Mouse (Mus musculus) mouse embryonic stem cell (cell line): ENCODE results near the gene Kdm2a.

Experiments used
- in situ Hi-C, 2 experiments: fragments of 300-500 bp; cut with MboI; formaldehyde crosslinking; loops; 1 replicate in 1 of 2; 3 replicates in 1 of 2; pipeline ENCODE4 v1.14.3; 2019 to 2020; ENCODE audit warnings: low sequenced_read_pairs in 2 of 2, low pct_unique_long_range_greater_than_20kb in 1 of 2, mixed read lengths in 1 of 2; ENCODE audit not compliant: unreplicated experiment in 1 of 2

Kdm2a gene

GRCm38 (mm10) chr19:4397798-4398629 lies at the start of gene Kdm2a:
TSS of gene Kdm2a (minus strand) at chr19:4398285.
- in situ Hi-C loops: no loop called here

- in situ Hi-C loops: no loop called here
Observed at GRCm38 (mm10) chr19:4447445-4447844, 49.4 kb upstream of the Kdm2a start.

DNA sequence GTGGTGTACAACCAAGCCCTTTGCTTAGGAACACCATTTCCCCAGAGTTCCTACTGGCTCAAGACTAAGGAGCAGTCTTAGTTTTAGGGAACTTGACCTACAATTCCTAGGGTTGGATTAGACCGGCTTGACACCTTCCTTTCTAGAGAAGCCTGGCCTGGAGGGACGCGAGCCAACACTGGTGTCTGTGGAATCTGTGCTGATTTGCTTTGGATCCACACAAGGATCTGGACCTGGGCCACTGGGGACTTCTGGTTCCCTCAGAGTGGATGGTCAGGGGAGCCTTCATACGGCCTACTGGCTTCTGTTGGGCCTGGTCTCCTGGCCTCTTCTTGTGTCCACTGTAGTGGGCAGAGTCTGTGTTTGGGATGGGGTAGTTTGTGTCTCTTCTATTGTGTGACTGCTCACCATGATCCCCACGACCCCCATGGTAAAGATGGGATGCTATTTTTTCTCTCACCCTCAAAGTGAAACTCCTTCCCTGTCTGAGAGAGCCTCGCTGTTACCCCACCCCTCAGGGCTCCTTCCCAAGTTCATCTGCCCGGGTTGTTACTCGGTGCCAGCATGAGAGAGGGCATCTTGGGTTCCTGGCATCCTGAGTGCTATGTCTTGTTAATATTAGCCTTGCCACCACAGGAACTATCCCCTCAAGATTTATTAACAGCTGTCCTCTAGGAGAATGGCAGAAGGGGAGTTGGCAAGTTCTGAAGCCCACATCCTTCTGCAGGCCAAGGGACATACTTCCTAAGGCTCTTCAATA lies 48.8 kb upstream of the Kdm2a start:
- in situ Hi-C loops: no loop called here

DNA sequence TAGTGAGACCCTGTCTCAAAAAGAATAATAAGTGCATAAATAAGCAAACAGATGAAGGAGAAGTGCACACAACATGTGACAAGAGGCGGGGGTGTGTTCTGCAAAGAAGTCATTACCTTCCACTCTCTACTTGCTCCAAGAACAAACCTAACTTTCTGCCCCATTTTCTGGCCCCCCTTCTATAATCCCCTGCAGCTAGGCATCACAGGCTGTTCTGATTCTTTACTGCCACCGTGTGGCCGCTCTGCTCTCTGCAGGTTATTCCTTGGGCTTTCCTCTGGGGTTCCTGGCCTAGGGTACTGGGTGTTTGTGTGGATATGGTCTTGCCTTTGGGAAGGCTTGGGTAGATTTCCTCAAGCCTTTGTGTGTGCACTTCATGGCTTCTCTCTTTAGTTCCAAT lies 44.3 kb upstream of the Kdm2a start:
- in situ Hi-C loops: no loop called here

- in situ Hi-C loops: no loop called here
Observed at GRCm38 (mm10) chr19:4441621-4442161, 43.6 kb upstream of the Kdm2a start.

DNA sequence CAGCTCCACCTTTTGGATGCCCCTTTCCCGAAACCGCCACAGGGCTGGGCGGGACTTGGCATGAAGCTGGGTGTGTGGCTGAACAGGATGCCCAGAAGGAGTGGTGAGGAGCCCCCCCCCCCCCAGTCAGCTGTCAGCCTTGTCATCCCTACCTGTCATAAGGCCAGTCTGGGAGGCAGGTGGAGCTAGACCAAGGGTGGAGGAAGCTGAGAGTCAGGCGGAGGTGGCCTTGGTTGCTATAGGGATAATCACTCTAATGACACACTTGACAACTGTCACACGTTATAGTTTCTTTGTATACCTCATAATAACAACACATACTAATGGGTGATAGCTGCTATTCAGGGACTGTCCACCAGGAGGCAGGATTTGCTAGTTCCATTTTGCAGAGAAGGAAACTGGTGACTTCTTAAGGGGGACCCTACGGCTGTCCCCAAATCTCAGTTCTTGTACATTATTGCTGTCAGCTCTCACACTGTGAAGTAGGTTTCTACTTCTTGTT lies 43.1 kb upstream of the Kdm2a start:
- in situ Hi-C loops: no loop called here

GRCm38 (mm10) chr19:4440222-4440621 lies 42.1 kb upstream of the Kdm2a start:
- in situ Hi-C loops: no loop called here

DNA sequence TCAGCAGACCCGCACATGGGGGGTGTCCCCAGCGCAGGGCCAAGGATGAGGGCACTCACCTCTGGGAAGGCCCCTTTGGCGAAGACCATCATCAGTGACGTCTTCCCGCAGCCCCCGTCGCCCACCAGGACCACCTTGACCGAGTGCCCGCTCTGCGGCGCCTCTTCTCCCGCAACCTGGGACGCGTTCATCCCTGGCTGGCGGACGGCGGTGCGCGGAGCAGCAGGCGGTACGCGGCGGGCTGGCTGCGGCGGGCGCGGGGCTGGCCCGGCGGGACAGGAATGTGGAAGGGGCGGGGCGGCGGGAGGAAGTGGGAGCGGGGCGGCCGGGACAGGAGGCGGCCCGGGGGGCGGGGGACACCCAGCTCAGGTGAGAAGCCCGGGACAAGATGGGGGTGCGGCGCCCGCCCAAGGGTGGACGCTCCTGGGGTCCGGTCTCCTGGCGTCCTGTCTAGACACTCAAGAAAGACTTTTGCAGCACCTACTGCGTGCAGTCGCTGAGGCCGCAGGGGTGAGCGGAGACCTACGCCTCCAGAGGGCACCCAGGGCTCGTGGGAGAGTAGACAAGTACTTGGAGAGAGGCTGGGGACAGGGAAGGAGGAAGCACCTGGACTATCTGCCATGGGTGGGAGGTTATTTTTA lies 41.2 kb upstream of the Kdm2a start, which contains the start of gene Rhod:
Gene Rhod, minus strand, starts transcription at position 272 of the 641 bp plus-strand sequence.
- in situ Hi-C loops: no loop called here

- in situ Hi-C loops: no loop called here
Observed at GRCm38 (mm10) chr19:4438791-4439160, 40.7 kb upstream of the Kdm2a start.

DNA sequence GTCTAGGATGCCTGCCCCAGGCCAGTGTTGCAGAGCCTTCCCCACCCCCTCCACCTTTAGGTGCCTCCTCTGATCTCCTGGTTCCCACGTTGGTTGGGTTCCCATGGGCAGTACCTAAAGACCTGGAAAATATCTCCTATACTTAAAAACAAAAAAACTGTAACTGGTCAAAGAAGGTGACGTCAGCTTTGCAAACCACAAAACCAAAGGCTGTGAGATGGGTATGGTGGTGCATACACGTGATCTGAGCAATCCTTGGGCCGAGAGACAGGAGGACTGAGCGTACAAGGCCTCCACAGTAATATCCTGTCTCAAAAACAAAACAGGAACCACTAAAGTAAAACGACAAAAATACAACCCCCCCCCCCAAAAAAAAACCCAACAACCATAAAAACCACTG lies 39.8 kb upstream of the Kdm2a start:
- in situ Hi-C loops: no loop called here

- in situ Hi-C loops: no loop called here
Observed at GRCm38 (mm10) chr19:4436254-4436653, 38.2 kb upstream of the Kdm2a start.

GRCm38 (mm10) chr19:4434999-4435398 lies 36.9 kb upstream of the Kdm2a start:
- in situ Hi-C loops: no loop called here

GRCm38 (mm10) chr19:4433756-4434155 lies 35.7 kb upstream of the Kdm2a start:
- in situ Hi-C loops: no loop called here

GRCm38 (mm10) chr19:4430091-4430620 lies 32.1 kb upstream of the Kdm2a start:
- in situ Hi-C loops: no loop called here

DNA sequence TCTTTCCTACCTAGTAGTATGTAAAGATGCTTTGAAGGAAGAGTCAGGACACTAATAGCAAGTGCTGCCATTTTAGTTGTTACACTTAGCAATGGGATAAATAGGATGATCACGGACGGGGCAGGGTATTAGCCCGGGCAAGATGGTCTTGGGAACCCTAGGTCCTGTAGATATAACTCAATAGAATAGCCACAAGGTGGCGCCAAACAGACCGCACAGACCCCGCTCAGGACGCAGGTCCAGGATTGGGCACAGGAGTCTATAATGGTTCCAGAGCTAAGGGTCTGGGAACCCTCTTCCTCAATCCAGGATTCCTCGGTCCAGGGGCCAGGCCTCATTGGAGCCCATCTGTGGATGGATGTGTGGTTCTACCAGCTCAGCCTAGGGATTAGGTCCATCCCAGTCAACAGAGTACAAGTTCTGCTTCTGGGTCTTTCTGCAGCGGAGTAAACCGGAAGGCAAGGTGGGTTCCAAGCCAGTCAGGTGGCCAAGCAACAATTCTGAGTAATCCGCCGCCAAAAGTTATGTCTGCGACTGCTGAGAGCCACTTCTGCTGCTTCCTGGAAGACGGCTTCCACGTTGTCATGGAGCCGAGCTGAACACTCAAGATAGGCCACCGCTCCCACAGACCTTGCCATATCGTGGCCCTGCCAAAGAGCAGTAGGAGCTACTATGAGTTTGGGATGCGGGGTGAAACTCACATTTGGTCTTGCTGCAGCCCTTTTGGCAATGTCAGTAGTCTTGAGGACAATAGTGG lies 27.7 kb upstream of the Kdm2a start:
- in situ Hi-C loops: no loop called here

GRCm38 (mm10) chr19:4423021-4423420 lies 24.9 kb upstream of the Kdm2a start:
- in situ Hi-C loops: no loop called here

- in situ Hi-C loops: no loop called here
Observed at GRCm38 (mm10) chr19:4422581-4422980, 24.5 kb upstream of the Kdm2a start.
